Mouse (Mus musculus) myocyte (in vitro differentiated cells): Measurements from ENCODE around the gene 4931428F04Rik.

ENCODE experiments used
- CEBPB ChIP-seq: IDR thresholded peaks from 2 replicates; pipeline ENCODE4 v1.6.1; 2011; ENCODE audit warnings: mild to moderate bottlenecking, moderate library complexity; ENCODE audit not compliant: poor library complexity, insufficient read depth, severe bottlenecking
- E2F4 ChIP-seq: IDR thresholded peaks from one replicate; pipeline ENCODE4 v1.6.1; 2011; ENCODE audit warnings: mild to moderate bottlenecking, control low read depth, moderate library complexity; ENCODE audit not compliant: insufficient read depth
- MAX ChIP-seq: IDR thresholded peaks from one replicate; pipeline ENCODE4 v1.6.1; 2011; ENCODE audit warnings: low read depth, mild to moderate bottlenecking, control low read depth
- MYOD1 ChIP-seq, 3 experiments: IDR thresholded peaks; one replicate each; pipeline ENCODE4 v1.6.1; 2011; ENCODE audit warnings: control low read depth in 2 of 3, low read depth in 2 of 3, mild to moderate bottlenecking in 2 of 3, moderate library complexity in 1 of 3; ENCODE audit not compliant: insufficient read length in 2 of 3, control insufficient read depth in 1 of 3
- MYOG ChIP-seq, 3 experiments: IDR thresholded peaks; one replicate each; pipeline ENCODE4 v1.6.1; 2011; ENCODE audit warnings: control low read depth in 2 of 3, low read depth in 2 of 3, mild to moderate bottlenecking in 2 of 3; ENCODE audit not compliant: insufficient read length in 2 of 3, control insufficient read depth in 1 of 3, insufficient read depth in 1 of 3
- POLR2A ChIP-seq: IDR thresholded peaks from one replicate; pipeline ENCODE4 v1.6.1; 2011; ENCODE audit warnings: low read depth, mild to moderate bottlenecking, control low read depth, moderate library complexity; ENCODE audit not compliant: insufficient read length
- POLR2AphosphoS2 ChIP-seq: IDR thresholded peaks from one replicate; pipeline ENCODE4 v1.6.1; 2011; ENCODE audit warnings: low read depth, control low read depth; ENCODE audit not compliant: insufficient read length
- REST ChIP-seq: IDR thresholded peaks from one replicate; pipeline ENCODE4 v1.6.1; 2011; ENCODE audit warnings: mild to moderate bottlenecking, control low read depth, moderate library complexity; ENCODE audit not compliant: insufficient read depth, insufficient read length
- SRF ChIP-seq: IDR thresholded peaks from one replicate; pipeline ENCODE4 v1.6.1; 2011; ENCODE audit warnings: low read depth; ENCODE audit not compliant: control insufficient read depth, insufficient read length
- TCF12 ChIP-seq: IDR thresholded peaks from one replicate; pipeline ENCODE4 v1.6.1; 2011; ENCODE audit warnings: mild to moderate bottlenecking, control low read depth; ENCODE audit not compliant: poor library complexity, insufficient read depth, severe bottlenecking
- TCF3 ChIP-seq: IDR thresholded peaks from one replicate; pipeline ENCODE4 v1.6.1; 2011; ENCODE audit warnings: low read depth, control low read depth; ENCODE audit not compliant: insufficient read length
- USF1 ChIP-seq: IDR thresholded peaks from one replicate; pipeline ENCODE4 v1.6.1; 2011; ENCODE audit warnings: low read depth, mild to moderate bottlenecking, control low read depth, moderate library complexity

DNA sequence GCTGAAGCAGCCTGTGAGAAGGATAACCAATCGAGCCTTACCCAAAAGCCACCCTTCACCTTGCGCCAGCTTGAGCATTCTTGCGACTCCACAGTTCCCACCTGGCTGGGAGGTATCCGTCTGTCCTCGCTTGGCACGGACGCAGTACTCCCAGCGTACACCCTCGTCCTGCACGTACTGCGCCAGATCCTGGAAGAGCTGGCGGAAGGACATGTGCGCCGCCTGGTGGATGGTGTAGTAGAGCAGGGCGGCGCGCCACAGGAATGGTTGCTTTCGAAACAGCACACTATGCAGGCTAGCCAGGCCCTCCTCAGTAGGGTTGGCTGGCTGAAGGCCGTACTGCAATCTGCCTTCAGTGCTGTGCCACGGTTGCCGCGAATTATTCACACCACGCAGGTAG is 6.6 kb downstream of the 4931428F04Rik start:
- TF ChIP-seq TCF12 (no peak), E2F4 (no peak), MYOG (IDR thresholded peaks at IDR 0.05; ENCODE audit: control insufficient read depth in 1 of 3, insufficient read depth in 1 of 3, insufficient read length in 2 of 3, low read depth in 2 of 3) (no peak), POLR2A (no peak), MAX (no peak), MYOD1 (IDR thresholded peaks at IDR 0.05; ENCODE audit: control insufficient read depth in 1 of 3, insufficient read length in 2 of 3, low read depth in 2 of 3) (no peak), POLR2AphosphoS2 (peak; percentile 81), TCF3 (no peak), CEBPB (no peak), REST (no peak), USF1 (no peak), SRF (no peak)
